Mouse (Mus musculus) thymus, adult 2 months (tissue): Measurements from ENCODE around the gene Il2rg.

Source experiments
- CTCF ChIP-seq: fragments of 200-500 bp; IDR thresholded peaks from 2 replicates; pipeline ENCODE4 v1.5.1; 2012; ENCODE audit warnings: mild to moderate bottlenecking, control low read depth, low read length, moderate library complexity, borderline replicate concordance; ENCODE audit not compliant: control insufficient read depth, poor library complexity, insufficient read depth; ENCODE audit errors: extremely low read depth
- POLR2A ChIP-seq: fragments of 200-500 bp; IDR thresholded peaks from 2 replicates; pipeline ENCODE4 v1.6.1; 2012; ENCODE audit warnings: mild to moderate bottlenecking, low read length, control low read depth, moderate library complexity; ENCODE audit not compliant: control insufficient read depth, poor library complexity, insufficient read depth; ENCODE audit errors: extremely low read depth

DNA sequence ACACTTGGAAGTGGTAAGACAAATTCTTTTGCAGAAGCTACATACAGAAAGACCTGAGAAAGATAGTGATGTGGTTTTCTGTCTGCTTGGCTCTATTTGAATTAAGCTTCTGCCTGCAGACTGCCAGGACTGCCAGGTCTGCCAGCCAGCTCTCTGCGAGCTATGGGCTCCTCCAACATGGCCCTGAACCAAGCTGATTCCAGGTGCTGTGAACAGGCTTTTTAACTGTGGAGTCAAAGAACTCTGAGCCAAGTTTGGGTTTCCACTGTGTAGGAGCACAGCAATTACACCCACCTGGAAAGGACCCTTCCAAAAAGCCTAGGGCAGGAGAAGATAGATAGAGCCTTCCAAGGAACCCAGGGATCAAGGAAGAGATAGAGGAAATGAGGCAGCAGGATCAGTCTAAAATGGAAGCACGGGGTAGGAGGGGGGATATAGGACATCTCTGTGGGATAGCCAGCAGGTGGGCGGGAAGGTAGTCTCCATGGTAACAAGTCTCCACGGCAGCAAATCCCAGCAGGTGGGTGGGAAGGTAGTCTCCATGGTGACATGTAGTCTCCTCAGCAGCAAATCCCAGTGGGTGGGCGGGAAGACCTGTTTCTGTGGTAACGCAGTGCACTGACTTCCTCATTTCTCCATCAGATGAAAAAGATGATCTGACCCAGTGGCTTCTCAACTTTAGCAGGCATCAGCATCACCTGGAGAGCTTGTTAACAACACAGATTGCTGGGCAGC is 45.7 kb upstream of the Il2rg start:
- no peak for TF ChIP-seq CTCF
- TF ChIP-seq POLR2A, result no peak
